Mouse (Mus musculus) limb, embryonic 14.5 days (tissue): ENCODE measurements around the gene Best3. TPM values are rescaled to one million over a fixed set of nuclear protein-coding genes. Genes with fewer than 3 reads are reported as not detected.

Source experiments
- ATAC-seq: fragments of 200-750 bp; cut with Nextera tagmentation; 2 replicates; pipeline ENCODE4 v1.8.0; 2017; ENCODE audit warnings: low read depth, moderate number of reproducible peaks, moderate TSS enrichment; ENCODE audit not compliant: low FRiP score
- DNase-seq: peaks from one replicate; pipeline ENCODE4 v3.0.0-alpha.2; 2015; ENCODE audit warnings: low spot score
- H3K27ac ChIP-seq: fragments of 300-500 bp; sonication (generic); replicated peaks from 2 replicates; pipeline ENCODE4 v1.5.1; 2014; ENCODE audit warnings: low read depth, mild to moderate bottlenecking, low read length, moderate library complexity, mixed read lengths
- H3K27me3 ChIP-seq: fragments of 300-500 bp; sonication (generic); 2 replicates; pipeline ENCODE4 v1.6.1; 2014; ENCODE audit warnings: low read length, mixed read lengths; ENCODE audit not compliant: control insufficient read depth, insufficient read depth
- H3K36me3 ChIP-seq: fragments of 300-500 bp; sonication (generic); 2 replicates; pipeline ENCODE4 v1.6.1; 2014; ENCODE audit warnings: mild to moderate bottlenecking, low read length, moderate library complexity, mixed read lengths; ENCODE audit not compliant: control insufficient read depth, insufficient read depth
- H3K4me1 ChIP-seq: fragments of 300-500 bp; sonication (generic); 2 replicates; pipeline ENCODE4 v1.6.1; 2014; ENCODE audit warnings: antibody characterized with exemption, low read length, mixed read lengths; ENCODE audit not compliant: control insufficient read depth, insufficient read depth
- H3K4me2 ChIP-seq: fragments of 300-500 bp; sonication (generic); replicated peaks from 2 replicates; pipeline ENCODE4 v1.6.1; 2014; ENCODE audit warnings: low read depth, mild to moderate bottlenecking, low read length, moderate library complexity; ENCODE audit not compliant: severe bottlenecking
- H3K4me3 ChIP-seq: fragments of 300-500 bp; sonication (generic); replicated peaks from 2 replicates; pipeline ENCODE4 v1.5.1; 2014; ENCODE audit warnings: low read length
- H3K9ac ChIP-seq: fragments of 300-500 bp; sonication (generic); 2 replicates; pipeline ENCODE4 v1.6.1; 2014; ENCODE audit warnings: mild to moderate bottlenecking, low read depth, low read length, moderate library complexity; ENCODE audit not compliant: severe bottlenecking
- H3K9me3 ChIP-seq: fragments of 300-500 bp; sonication (generic); 2 replicates; pipeline ENCODE4 v1.6.1; 2016; ENCODE audit warnings: low read length; ENCODE audit not compliant: control insufficient read depth
- POLR2A ChIP-seq: fragments of 200-500 bp; IDR thresholded peaks from 2 replicates; pipeline ENCODE4 v1.8.0; 2012; ENCODE audit warnings: inconsistent platforms, mild to moderate bottlenecking, moderate library complexity, borderline replicate concordance; ENCODE audit not compliant: insufficient read depth, insufficient read length; ENCODE audit errors: extremely low read depth
- WGBS: fragments of 180-500 bp; shearing (Covaris S2); extraction: QIAGEN DNeasy Blood & Tissue Kit; methylation state at CpG from one replicate; pipeline ENCODE4 v1.1.7; 2014; 5-methylcytosine and 5-hydroxymethylcytosine counted together
- polyA plus RNA-seq, 2 experiments: library from polyadenylated mRNA; depleted of rRNA in 1 of 2; stranded (reverse) in 1 of 2; unstranded in 1 of 2; fragments of >200 nt; fragmentation: Nextera tagmentation in 1 of 2; extraction: Ambion mirVana in 1 of 2; gene quantifications; 2 replicates each; pipeline versions ENCODE4 v1.2.1 to v1.2.3; 2012 to 2014

The Best3 gene
- polyA plus RNA-seq, 2 experiments: 1.4 to 3.1 TPM

DNA sequence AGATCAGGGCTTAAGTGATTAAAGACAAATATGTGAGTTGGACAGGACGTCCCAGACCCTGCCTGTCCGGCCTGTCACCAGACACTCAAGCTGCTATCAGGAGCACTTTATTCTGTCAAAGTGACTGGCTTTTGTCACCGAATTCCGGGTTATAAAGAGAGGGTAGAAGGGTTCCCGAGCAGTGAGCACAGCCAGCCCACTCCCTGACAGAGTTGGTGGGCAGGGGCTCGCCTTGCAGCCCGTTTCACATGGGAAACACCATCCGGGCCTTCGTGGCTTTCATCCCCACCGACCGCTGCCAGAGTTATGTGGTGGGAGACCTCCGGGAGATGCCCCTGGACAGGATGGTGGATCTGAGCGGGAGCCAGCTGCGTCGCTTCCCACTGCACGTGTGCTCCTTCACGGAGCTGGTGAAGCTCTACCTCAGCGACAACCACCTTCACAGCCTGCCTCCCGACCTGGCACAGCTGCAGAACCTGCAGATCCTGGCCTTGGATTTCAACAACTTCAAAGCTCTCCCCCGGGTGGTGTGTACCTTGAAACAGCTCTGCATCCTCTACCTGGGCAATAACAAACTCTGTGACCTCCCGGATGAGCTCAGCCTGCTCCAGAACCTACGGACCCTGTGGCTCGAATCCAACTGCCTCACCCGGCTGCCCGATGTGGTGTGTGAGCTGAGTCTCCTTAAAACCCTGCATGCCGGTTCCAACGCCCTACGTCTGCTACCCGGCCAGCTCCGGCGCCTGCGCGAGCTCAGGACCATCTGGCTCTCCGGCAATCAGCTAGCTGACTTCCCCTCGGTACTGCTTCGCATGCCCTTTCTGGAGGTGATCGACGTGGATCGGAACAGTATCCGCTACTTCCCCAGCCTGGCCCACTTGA is 59.3 kb downstream of the Best3 start, which contains the start of gene Lrrc10:
Gene Lrrc10, plus strand, starts transcription at position 167 of the 882 bp plus-strand sequence.
- H3K4me2 ChIP-seq: peak within 1 kb of the TSS; percentile 44
- H3K9ac ChIP-seq: peak within 1 kb of the TSS; percentile 40
- DNase-seq: no peak
- ATAC-seq: no peak
- WGBS: 35% methylated on average over 40 of the region's 40 CpGs
- peaks cover 7% of the 10 kb centered on the region; the same call in 1 of the 2 replicates for H3K4me1 ChIP-seq
- H3K36me3 ChIP-seq: peaks cover 8% of the 10 kb centered on the region
- no peaks in the 10 kb centered on the region for H3K27me3 ChIP-seq
- no peak for TF ChIP-seq POLR2A
- no peak within 1 kb of the TSS for H3K27ac ChIP-seq
- no peaks in the 10 kb centered on the region for H3K9me3 ChIP-seq
- peak within 1 kb of the TSS; percentile 14 for H3K4me3 ChIP-seq

DNA sequence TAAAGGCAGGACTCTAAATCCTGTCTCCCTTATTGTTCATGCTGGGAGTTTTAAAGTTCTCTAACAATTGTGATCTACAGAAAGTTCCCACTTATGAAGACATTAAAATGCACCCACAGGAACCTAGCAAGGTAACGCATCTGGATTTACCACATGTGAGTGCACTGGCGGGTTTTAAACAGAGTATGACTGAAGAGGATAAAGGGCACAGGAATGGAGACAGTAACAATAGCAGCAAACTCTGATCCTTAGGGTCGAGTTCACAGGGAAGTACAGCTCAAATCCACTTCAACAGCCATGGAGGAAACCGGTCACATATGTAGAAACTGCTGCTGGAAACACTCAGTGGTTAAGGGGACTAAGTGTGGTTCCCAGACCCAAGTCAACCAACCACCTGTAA is 63.1 kb downstream of the Best3 start:
- no peak for ATAC-seq
- Histone ChIP-seq H3K4me3 (no peak overlapping the region), H3K9me3 (no peaks in the 10 kb centered on the region), H3K27me3 (no peaks in the 10 kb centered on the region), H3K9ac (no peak overlapping the region), H3K27ac (no peak overlapping the region), H3K4me1 (peaks cover 7% of the 10 kb centered on the region; the same call in 1 of the 2 replicates), H3K36me3 (peaks cover 46% of the 10 kb centered on the region), H3K4me2 (no peak overlapping the region)
- no peak for TF ChIP-seq POLR2A
- no peak for DNase-seq
- 70% methylated on average over 4 of the region's 4 CpGs for WGBS

DNA sequence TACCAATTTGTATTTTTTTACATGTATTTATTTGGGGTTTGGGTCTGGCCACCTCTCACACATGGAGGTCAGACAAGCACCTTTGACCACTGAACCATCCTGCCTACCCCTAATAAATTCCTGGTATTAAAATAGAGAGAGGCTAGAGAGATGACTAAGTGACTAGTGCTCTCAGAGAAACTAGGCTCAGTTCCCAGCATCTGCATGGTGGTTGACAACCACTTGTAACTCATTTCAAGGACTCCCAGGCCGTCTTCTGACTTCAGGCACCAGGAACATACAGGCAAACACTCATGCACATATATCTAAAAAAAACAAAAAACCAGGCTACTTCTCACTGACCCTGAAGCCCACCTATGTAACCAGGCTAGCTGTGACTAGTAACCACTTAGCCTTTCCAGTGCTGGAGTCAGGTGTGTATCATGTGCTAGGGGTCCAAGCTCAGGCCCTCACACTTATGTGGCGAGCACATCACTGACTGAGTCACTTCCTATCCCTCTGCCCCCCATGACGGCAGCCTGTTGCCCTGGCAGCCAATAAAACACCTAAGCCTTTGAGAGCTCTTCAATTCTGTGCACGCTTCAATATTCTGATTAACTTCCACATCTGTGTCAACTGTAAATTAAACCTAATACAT is 64.0 kb downstream of the Best3 start:
- Histone ChIP-seq H3K9me3 (no peaks in the 10 kb centered on the region), H3K4me1 (peaks cover 7% of the 10 kb centered on the region; the same call in 1 of the 2 replicates), H3K27me3 (no peaks in the 10 kb centered on the region), H3K9ac (no peak overlapping the region), H3K4me3 (no peak overlapping the region), H3K27ac (no peak overlapping the region), H3K4me2 (no peak overlapping the region), H3K36me3 (peaks cover 54% of the 10 kb centered on the region)
- TF ChIP-seq POLR2A: no peak
- ATAC-seq: no peak
- WGBS: 64% methylated on average over 4 of the region's 4 CpGs
- no peak for DNase-seq

DNA sequence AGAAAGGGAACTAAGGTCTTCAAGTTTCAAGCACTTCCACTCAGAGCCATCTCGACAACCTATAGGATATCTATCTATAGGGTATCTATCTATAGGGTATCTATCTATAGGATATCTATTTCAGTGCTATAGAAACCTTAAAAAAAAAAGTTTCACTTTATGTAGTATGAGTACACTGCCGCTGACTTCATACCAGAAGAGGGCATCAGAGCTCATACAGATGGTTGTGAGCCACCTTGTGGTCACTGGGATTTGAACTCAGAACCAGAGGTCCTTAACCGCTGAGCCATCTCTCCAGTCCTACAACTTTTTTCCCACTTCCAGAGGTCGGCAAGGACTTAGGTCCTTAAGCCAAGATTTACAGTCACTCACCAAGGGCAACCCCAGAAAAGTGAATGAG is 69.6 kb downstream of the Best3 start:
- no peak for TF ChIP-seq POLR2A
- H3K9me3 ChIP-seq: no peaks in the 10 kb centered on the region
- no peak overlapping the region for H3K4me2 ChIP-seq
- no peak overlapping the region for H3K27ac ChIP-seq
- peaks cover 99% of the 10 kb centered on the region for H3K36me3 ChIP-seq
- no peak overlapping the region for H3K9ac ChIP-seq
- no peaks in the 10 kb centered on the region for H3K27me3 ChIP-seq
- DNase-seq: no peak
- 92% methylated on average over 4 of the region's 4 CpGs for WGBS
- H3K4me1 ChIP-seq: no peaks in the 10 kb centered on the region; the same call in 1 of the 2 replicates
- H3K4me3 ChIP-seq: no peak overlapping the region
- ATAC-seq: no peak

DNA sequence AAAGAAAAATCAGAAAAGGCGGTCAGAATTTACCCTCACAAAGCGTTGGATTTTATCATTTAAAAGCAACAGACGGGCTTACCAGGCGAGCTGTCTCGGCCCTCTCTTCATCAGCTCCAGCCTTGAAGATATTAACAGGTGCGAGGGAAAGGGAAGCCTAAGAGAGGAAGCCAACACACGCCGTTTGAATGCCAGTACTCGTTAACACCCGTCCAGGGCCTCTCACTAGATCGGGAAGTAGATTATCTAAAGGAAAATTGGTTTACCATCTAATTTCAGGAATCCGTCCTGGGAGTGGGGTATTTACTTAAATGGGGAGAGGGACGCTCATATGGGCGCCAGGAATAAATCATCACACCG is 76.8 kb downstream of the Best3 start:
- Histone ChIP-seq H3K4me3 (peak overlapping the region; percentile 98), H3K36me3 (peaks cover 43% of the 10 kb centered on the region), H3K9ac (peak overlapping the region; percentile 95), H3K27ac (no peak overlapping the region), H3K4me2 (peak overlapping the region; percentile 87), H3K9me3 (no peaks in the 10 kb centered on the region), H3K4me1 (no peaks in the 10 kb centered on the region; the same call in 1 of the 2 replicates), H3K27me3 (no peaks in the 10 kb centered on the region)
- ATAC-seq (no peak), DNase-seq (no peak)
- 3% methylated on average over 15 of the region's 15 CpGs for WGBS
- TF ChIP-seq POLR2A: no peak
